Mouse (Mus musculus): ENCODE data around the gene Tirap. TPM values are rescaled to one million over a fixed set of nuclear protein-coding genes. Genes with fewer than 3 reads are reported as not detected.

Tirap gene
- polyA plus RNA-seq, 1 experiment from 2014 or later = 11.0 TPM

- DNase-seq (ENCODE audit: low read depth, low spot score) = peak; percentile 2
- no peaks in the 10 kb centered on the region for H3K27me3 ChIP-seq
- ChIA-PET CTCF (interaction anchor here (2.4 kb wide), 1 partner anchor 12 kb away, joined by 8 read pairs; the partner anchor contains the start of genes Srpr and Tirap), POLR2A (interaction anchor here (3.5 kb wide), 1 partner anchor 11 kb away, joined by 21 read pairs; the partner anchor contains the start of genes Srpr and Tirap)
- no peak for TF ChIP-seq CTCF (IDR thresholded peaks at IDR 0.05)
- in situ Hi-C loops (cut with MboI; ENCODE audit: low pct_unique_long_range_greater_than_20kb) = no loop called here
- peak; percentile 24 for ATAC-seq
These were observed 11.8 kb upstream of the Tirap start for GRCm38 (mm10) chr9:35211573-35212511.

- no peaks in the 10 kb centered on the region for H3K27me3 ChIP-seq
- peak; percentile 83 for DNase-seq (ENCODE audit: low read depth, low spot score)
- ChIA-PET CTCF (interaction anchor here (1.2 kb wide), 1 partner anchor 11 kb away, joined by 9 read pairs; the partner anchor contains the start of genes Srpr and Tirap), POLR2A (interaction anchor here (1.0 to 3.5 kb wide), 2 partner anchors 10 to 54 kb away, joined by 3 to 21 read pairs; partner anchors contain the start of genes Srpr and Tirap)
- ATAC-seq = peak; percentile 96
- in situ Hi-C loops (cut with MboI; ENCODE audit: low pct_unique_long_range_greater_than_20kb) = no loop called here
- TF ChIP-seq CTCF (IDR thresholded peaks at IDR 0.05) = no peak
These were observed 10.7 kb upstream of the Tirap start, which contains the start of gene Foxred1 for GRCm38 (mm10) chr9:35210542-35211474. TSS of gene Foxred1 (minus strand) at chr9:35211055.

- POLR2A ChIA-PET = no interaction called here
These were observed 4.3 kb upstream of the Tirap start for GRCm38 (mm10) chr9:35204421-35204820.

GRCm38 (mm10) chr9:35203536-35203935 lies 3.4 kb upstream of the Tirap start:
- no peaks in the 10 kb centered on the region for H3K27me3 ChIP-seq
- no peak for TF ChIP-seq CTCF (IDR thresholded peaks at IDR 0.05)
- ATAC-seq (no peak), DNase-seq (ENCODE audit: low read depth, low spot score) (no peak)
- ChIA-PET CTCF (no interaction called here), POLR2A (interaction anchor here (0.7 kb wide), 1 partner anchor 84 kb away, joined by 3 read pairs; no protein-coding TSS in a partner anchor)
- in situ Hi-C loops (cut with MboI; ENCODE audit: low pct_unique_long_range_greater_than_20kb) = no loop called here

More at GRCm38 (mm10) chr9:35204421-35204820, 4.3 kb upstream of the Tirap start:
- TF ChIP-seq CTCF (IDR thresholded peaks at IDR 0.05) = no peak
- CTCF ChIA-PET = no interaction called here
- H3K27me3 ChIP-seq = no peaks in the 10 kb centered on the region
- in situ Hi-C loops (cut with MboI; ENCODE audit: low pct_unique_long_range_greater_than_20kb) = no loop called here
- no peak for DNase-seq (ENCODE audit: low read depth, low spot score)
- no peak for ATAC-seq

- no peak for ATAC-seq
- in situ Hi-C loops (cut with MboI; ENCODE audit: low pct_unique_long_range_greater_than_20kb) = no loop called here
- no peak for DNase-seq (ENCODE audit: low read depth, low spot score)
- TF ChIP-seq CTCF (IDR thresholded peaks at IDR 0.05) = no peak
- POLR2A ChIA-PET = interaction anchor here (2.9 kb wide), 1 partner anchor 10 kb away, joined by 21 read pairs; the partner anchor contains the start of gene Foxred1
- no peaks in the 10 kb centered on the region for H3K27me3 ChIP-seq
- CTCF ChIA-PET = interaction anchor here (1.1 to 1.9 kb wide), 7 partner anchors 8 to 70 kb away, joined by 4 to 8 read pairs (median 6); no protein-coding TSS in a partner anchor
These were observed 504 bp upstream of the Tirap start for GRCm38 (mm10) chr9:35200529-35201060.

- no peak for TF ChIP-seq CTCF (IDR thresholded peaks at IDR 0.05)
- in situ Hi-C loops (cut with MboI; ENCODE audit: low pct_unique_long_range_greater_than_20kb) = loop anchor here (10.0 kb wide), 1 partner anchor 336 kb away; no protein-coding TSS in a partner anchor
- ATAC-seq = peak; percentile 63
- ChIA-PET POLR2A (interaction anchor here (2.9 kb wide), 1 partner anchor 11 kb away, joined by 21 read pairs; the partner anchor contains the start of gene Foxred1), CTCF (interaction anchor here (0.6 to 1.9 kb wide), 13 partner anchors 8 to 347 kb away, joined by 3 to 9 read pairs (median 5); partner anchors contain the start of genes Foxred1 and St3gal4)
- no peak for DNase-seq (ENCODE audit: low read depth, low spot score)
- no peaks in the 10 kb centered on the region for H3K27me3 ChIP-seq
These were observed 933 bp downstream of the Tirap start for GRCm38 (mm10) chr9:35198945-35199771.

GRCm38 (mm10) chr9:35198351-35198750 lies 1.7 kb downstream of the Tirap start:
- POLR2A ChIA-PET = no interaction called here
- H3K27me3 ChIP-seq = no peaks in the 10 kb centered on the region
- DNase-seq (ENCODE audit: low read depth, low spot score) (no peak), ATAC-seq (no peak)
- in situ Hi-C loops (cut with MboI; ENCODE audit: low pct_unique_long_range_greater_than_20kb) = loop anchor here (10.0 kb wide), 1 partner anchor 336 kb away; no protein-coding TSS in a partner anchor
- CTCF ChIA-PET = no interaction called here
- TF ChIP-seq CTCF (IDR thresholded peaks at IDR 0.05) = no peak

GRCm38 (mm10) chr9:35197625-35198024 lies 2.5 kb downstream of the Tirap start:
- no peaks in the 10 kb centered on the region for H3K27me3 ChIP-seq
- no peak for TF ChIP-seq CTCF (IDR thresholded peaks at IDR 0.05)
- ATAC-seq (no peak), DNase-seq (ENCODE audit: low read depth, low spot score) (no peak)
- CTCF ChIA-PET = no interaction called here
- POLR2A ChIA-PET = no interaction called here
- in situ Hi-C loops (cut with MboI; ENCODE audit: low pct_unique_long_range_greater_than_20kb) = loop anchor here (10.0 kb wide), 1 partner anchor 337 kb away; no protein-coding TSS in a partner anchor

- no peak for ATAC-seq
- in situ Hi-C loops (cut with MboI; ENCODE audit: low pct_unique_long_range_greater_than_20kb) = loop anchor here (10.0 kb wide), 1 partner anchor 341 kb away; no protein-coding TSS in a partner anchor
- DNase-seq (ENCODE audit: low read depth, low spot score) = no peak
- H3K27me3 ChIP-seq = no peaks in the 10 kb centered on the region
- ChIA-PET CTCF (no interaction called here), POLR2A (interaction anchor here (0.7 kb wide), 1 partner anchor 337 kb away, joined by 6 read pairs; no protein-coding TSS in a partner anchor)
- no peak for TF ChIP-seq CTCF (IDR thresholded peaks at IDR 0.05)
These were observed 6.0 kb downstream of the Tirap start for GRCm38 (mm10) chr9:35194048-35194447.

Data from Patski (cell line).